Mouse (Mus musculus): Measurements from ENCODE around the gene Fhit. TPM values are rescaled to one million over a fixed set of nuclear protein-coding genes. Genes with fewer than 3 reads are reported as not detected.
"Not testable (repeated sequence)": the region's sequence is repeated elsewhere in the genome, so short reads cannot be mapped to it uniquely, and the experiment has no call there.

The Fhit gene
- polyA plus RNA-seq, 1 experiment: 6.7 TPM

GRCm38 (mm10) chr14:10824819-10825218 is 337.0 kb downstream of the Fhit start:
- Histone ChIP-seq H3K4me3 (ENCODE audit: insufficient read depth, low read depth, low read length) (no peak overlapping the region), H3K4me1 (ENCODE audit: control insufficient read depth, insufficient read depth, insufficient read length, low read length) (no peaks in the 10 kb centered on the region), H3K27ac (replicated peaks; ENCODE audit: low read depth, low read length) (no peak overlapping the region)

GRCm38 (mm10) chr14:10813551-10813950 is 348.3 kb downstream of the Fhit start:
- no peak overlapping the region for H3K27ac ChIP-seq (replicated peaks; ENCODE audit: low read depth, low read length)
- no peak overlapping the region for H3K4me3 ChIP-seq (ENCODE audit: insufficient read depth, low read depth, low read length)
- H3K4me1 ChIP-seq (ENCODE audit: control insufficient read depth, insufficient read depth, insufficient read length, low read length): no peaks in the 10 kb centered on the region

- Histone ChIP-seq H3K27ac (replicated peaks; ENCODE audit: low read depth, low read length) (no peak overlapping the region), H3K4me1 (ENCODE audit: control insufficient read depth, insufficient read depth, insufficient read length, low read length) (no peaks in the 10 kb centered on the region), H3K4me3 (ENCODE audit: insufficient read depth, low read depth, low read length) (no peak overlapping the region)
These were observed 363.2 kb downstream of the Fhit start for GRCm38 (mm10) chr14:10798489-10799180.

- Histone ChIP-seq H3K27ac (replicated peaks; ENCODE audit: low read depth, low read length) (no peak overlapping the region), H3K4me3 (ENCODE audit: insufficient read depth, low read depth, low read length) (no peak overlapping the region), H3K4me1 (ENCODE audit: control insufficient read depth, insufficient read depth, insufficient read length, low read length) (no peaks in the 10 kb centered on the region)
These were observed 364.2 kb downstream of the Fhit start for GRCm38 (mm10) chr14:10797595-10797994.

- H3K4me1 ChIP-seq (ENCODE audit: control insufficient read depth, insufficient read depth, insufficient read length, low read length): no peaks in the 10 kb centered on the region
- H3K4me3 ChIP-seq (ENCODE audit: insufficient read depth, low read depth, low read length): no peak overlapping the region
- no peak overlapping the region for H3K27ac ChIP-seq (replicated peaks; ENCODE audit: low read depth, low read length)
These were observed 366.2 kb downstream of the Fhit start for GRCm38 (mm10) chr14:10795498-10796075.

GRCm38 (mm10) chr14:10783929-10784328 is 377.9 kb downstream of the Fhit start:
- Histone ChIP-seq H3K27ac (replicated peaks; ENCODE audit: low read depth, low read length) (no peak overlapping the region), H3K4me3 (ENCODE audit: insufficient read depth, low read depth, low read length) (no peak overlapping the region), H3K4me1 (ENCODE audit: control insufficient read depth, insufficient read depth, insufficient read length, low read length) (no peaks in the 10 kb centered on the region)

GRCm38 (mm10) chr14:10778721-10779120 is 383.1 kb downstream of the Fhit start:
- Histone ChIP-seq H3K27ac (replicated peaks; ENCODE audit: low read depth, low read length) (no peak overlapping the region), H3K4me1 (ENCODE audit: control insufficient read depth, insufficient read depth, insufficient read length, low read length) (no peaks in the 10 kb centered on the region), H3K4me3 (ENCODE audit: insufficient read depth, low read depth, low read length) (no peak overlapping the region)

- not testable (repeated sequence) for H3K4me3 ChIP-seq (ENCODE audit: insufficient read depth, low read depth, low read length)
These were observed 407.0 kb downstream of the Fhit start for GRCm38 (mm10) chr14:10754883-10755282.

GRCm38 (mm10) chr14:10738076-10738475 is 423.8 kb downstream of the Fhit start:
- Histone ChIP-seq H3K27ac (replicated peaks; ENCODE audit: low read depth, low read length) (no peak overlapping the region), H3K4me3 (ENCODE audit: insufficient read depth, low read depth, low read length) (no peak overlapping the region), H3K4me1 (ENCODE audit: control insufficient read depth, insufficient read depth, insufficient read length, low read length) (no peaks in the 10 kb centered on the region)

More at GRCm38 (mm10) chr14:10754883-10755282, 407.0 kb downstream of the Fhit start:
- H3K27ac ChIP-seq (replicated peaks; ENCODE audit: low read depth, low read length); H3K4me1 ChIP-seq (ENCODE audit: control insufficient read depth, insufficient read depth, insufficient read length, low read length): not testable (repeated sequence)

- no peak overlapping the region for H3K27ac ChIP-seq (replicated peaks; ENCODE audit: low read depth, low read length)
- no peaks in the 10 kb centered on the region for H3K4me1 ChIP-seq (ENCODE audit: control insufficient read depth, insufficient read depth, insufficient read length, low read length)
- no peak overlapping the region for H3K4me3 ChIP-seq (ENCODE audit: insufficient read depth, low read depth, low read length)
These were observed 439.3 kb downstream of the Fhit start for GRCm38 (mm10) chr14:10722525-10722924.

- Histone ChIP-seq H3K27ac (replicated peaks; ENCODE audit: low read depth, low read length) (no peak overlapping the region), H3K4me3 (ENCODE audit: insufficient read depth, low read depth, low read length) (no peak overlapping the region), H3K4me1 (ENCODE audit: control insufficient read depth, insufficient read depth, insufficient read length, low read length) (no peaks in the 10 kb centered on the region)
These were observed 448.9 kb downstream of the Fhit start for GRCm38 (mm10) chr14:10712916-10713315.

GRCm38 (mm10) chr14:10712522-10712881 is 449.3 kb downstream of the Fhit start:
- Histone ChIP-seq H3K4me1 (ENCODE audit: control insufficient read depth, insufficient read depth, insufficient read length, low read length) (no peaks in the 10 kb centered on the region), H3K27ac (replicated peaks; ENCODE audit: low read depth, low read length) (no peak overlapping the region), H3K4me3 (ENCODE audit: insufficient read depth, low read depth, low read length) (no peak overlapping the region)

GRCm38 (mm10) chr14:10711841-10712521 is 449.9 kb downstream of the Fhit start:
- Histone ChIP-seq H3K4me3 (ENCODE audit: insufficient read depth, low read depth, low read length) (no peak overlapping the region), H3K27ac (replicated peaks; ENCODE audit: low read depth, low read length) (no peak overlapping the region), H3K4me1 (ENCODE audit: control insufficient read depth, insufficient read depth, insufficient read length, low read length) (no peaks in the 10 kb centered on the region)

- no peaks in the 10 kb centered on the region for H3K4me1 ChIP-seq (ENCODE audit: control insufficient read depth, insufficient read depth, insufficient read length, low read length)
- no peak overlapping the region for H3K4me3 ChIP-seq (ENCODE audit: insufficient read depth, low read depth, low read length)
These were observed 451.0 kb downstream of the Fhit start for GRCm38 (mm10) chr14:10710796-10711311.

GRCm38 (mm10) chr14:10701707-10702106 is 460.1 kb downstream of the Fhit start:
- H3K4me1 ChIP-seq (ENCODE audit: control insufficient read depth, insufficient read depth, insufficient read length, low read length): no peaks in the 10 kb centered on the region
- no peak overlapping the region for H3K27ac ChIP-seq (replicated peaks; ENCODE audit: low read depth, low read length)
- H3K4me3 ChIP-seq (ENCODE audit: insufficient read depth, low read depth, low read length): no peak overlapping the region

More at GRCm38 (mm10) chr14:10710796-10711311, 451.0 kb downstream of the Fhit start:
- no peak overlapping the region for H3K27ac ChIP-seq (replicated peaks; ENCODE audit: low read depth, low read length)
